Mouse (Mus musculus) erythroblast, embryonic 14.5 days (primary cell): Measurements from ENCODE around the gene Lrrc4. TPM values are rescaled to one million over a fixed set of nuclear protein-coding genes. Genes with fewer than 3 reads are reported as not detected.

Experiments
- H3K27me3 ChIP-seq: 2 replicates; pipeline ENCODE4 v1.6.1; 2012; ENCODE audit warnings: inconsistent platforms; ENCODE audit not compliant: control insufficient read depth
- H3K36me3 ChIP-seq: 2 replicates; pipeline ENCODE4 v1.6.1; 2012; ENCODE audit warnings: mild to moderate bottlenecking, inconsistent platforms; ENCODE audit not compliant: control insufficient read depth
- H3K4me1 ChIP-seq: 2 replicates; pipeline ENCODE4 v1.6.1; 2012; ENCODE audit warnings: inconsistent platforms; ENCODE audit not compliant: control insufficient read depth
- H3K4me3 ChIP-seq: replicated peaks from 2 replicates; pipeline ENCODE3; 2012; ENCODE audit warnings: moderate library complexity, mild to moderate bottlenecking, inconsistent platforms
- H3K9me3 ChIP-seq: 2 replicates; pipeline ENCODE4 v1.6.1; 2012; ENCODE audit warnings: low read length, inconsistent platforms, mixed read lengths; ENCODE audit not compliant: control insufficient read depth
- GATA1 ChIP-seq: IDR thresholded peaks from 2 replicates; pipeline ENCODE4 v1.6.1; 2012; ENCODE audit warnings: low read length, inconsistent platforms, mixed read lengths
- TAL1 ChIP-seq: IDR thresholded peaks from 3 replicates; pipeline ENCODE4 v1.6.1; 2012; ENCODE audit warnings: low read length, inconsistent platforms, mixed read lengths
- polyA plus RNA-seq: library from polyadenylated mRNA; stranded (reverse); fragments of >175 nt; gene quantifications from 2 replicates; pipeline ENCODE4 v1.2.3, GENCODE M21; 2012

Gene Lrrc4
- polyA plus RNA-seq, 1 experiment, result not detected

DNA sequence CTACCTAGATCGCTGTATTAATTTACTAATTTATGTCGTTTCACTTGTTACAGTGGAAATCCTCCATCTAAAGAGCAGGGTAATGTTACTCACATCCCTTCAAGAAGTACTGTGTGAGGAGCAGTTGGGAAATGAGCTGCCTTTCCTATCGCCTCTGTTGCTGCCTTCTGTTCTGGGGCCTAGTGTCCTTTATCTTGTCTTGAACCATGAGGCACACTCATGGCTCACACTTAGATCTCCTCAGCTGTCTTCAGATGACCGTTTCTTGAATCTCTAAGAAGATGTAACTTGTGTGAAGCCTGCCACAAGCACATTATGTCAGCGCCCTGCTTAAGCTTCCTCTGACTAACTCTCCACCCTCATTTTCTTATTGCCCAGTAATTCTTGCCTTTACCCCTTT is 209.6 kb downstream of the Lrrc4 start:
- Histone ChIP-seq H3K4me1 (peaks cover 69% of the 10 kb centered on the region), H3K4me3 (peak overlapping the region; percentile 1)
- TF ChIP-seq GATA1 (no peak), TAL1 (no peak)

GRCm38 (mm10) chr6:28621431-28621830 is 210.1 kb downstream of the Lrrc4 start:
- Histone ChIP-seq H3K9me3 (no peaks in the 10 kb centered on the region), H3K27me3 (no peaks in the 10 kb centered on the region), H3K4me1 (peaks cover 69% of the 10 kb centered on the region), H3K36me3 (peaks cover 4% of the 10 kb centered on the region), H3K4me3 (no peak overlapping the region)
- TF ChIP-seq TAL1, result peak; percentile 15; the same call in 1 of the 3 replicates
- TF ChIP-seq GATA1, result peak; percentile 15; the same call in 1 of the 2 replicates

More for the DNA sequence above, 209.6 kb downstream of the Lrrc4 start:
- Histone ChIP-seq H3K27me3 (no peaks in the 10 kb centered on the region), H3K9me3 (no peaks in the 10 kb centered on the region), H3K36me3 (peaks cover 8% of the 10 kb centered on the region)

GRCm38 (mm10) chr6:28618751-28619153 is 212.8 kb downstream of the Lrrc4 start:
- H3K4me1 ChIP-seq, result peaks cover 73% of the 10 kb centered on the region
- TF ChIP-seq TAL1 (no peak), GATA1 (no peak)

DNA sequence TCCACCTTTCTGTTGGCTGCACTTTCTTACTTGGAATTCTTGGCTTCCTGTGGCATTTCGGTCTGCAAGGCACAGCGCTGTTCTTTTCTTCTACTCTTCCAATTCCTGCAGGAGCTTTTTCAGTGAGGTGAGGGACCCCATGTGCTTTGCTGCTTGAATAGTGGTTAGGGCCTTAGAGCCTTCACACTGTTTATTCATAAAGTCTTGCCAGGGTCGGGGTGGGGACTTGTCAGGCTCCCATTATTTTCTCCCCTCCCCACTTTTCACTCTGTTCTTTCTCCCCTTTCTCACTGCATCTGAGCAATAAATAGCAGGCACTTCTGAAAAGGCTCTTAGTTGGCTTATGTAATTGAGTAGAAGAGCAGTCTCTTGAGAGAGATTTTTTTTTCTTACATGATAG is 213.2 kb downstream of the Lrrc4 start:
- Histone ChIP-seq H3K4me3 (no peak overlapping the region), H3K9me3 (no peaks in the 10 kb centered on the region), H3K4me1 (peaks cover 68% of the 10 kb centered on the region), H3K27me3 (no peaks in the 10 kb centered on the region), H3K36me3 (no peaks in the 10 kb centered on the region; the same call in 1 of the 2 replicates)
- TF ChIP-seq TAL1 (no peak), GATA1 (no peak)

More at GRCm38 (mm10) chr6:28618751-28619153, 212.8 kb downstream of the Lrrc4 start:
- H3K36me3 ChIP-seq, result no peaks in the 10 kb centered on the region; the same call in 1 of the 2 replicates
- no peaks in the 10 kb centered on the region for H3K27me3 ChIP-seq
- H3K9me3 ChIP-seq, result no peaks in the 10 kb centered on the region
- no peak overlapping the region for H3K4me3 ChIP-seq

DNA sequence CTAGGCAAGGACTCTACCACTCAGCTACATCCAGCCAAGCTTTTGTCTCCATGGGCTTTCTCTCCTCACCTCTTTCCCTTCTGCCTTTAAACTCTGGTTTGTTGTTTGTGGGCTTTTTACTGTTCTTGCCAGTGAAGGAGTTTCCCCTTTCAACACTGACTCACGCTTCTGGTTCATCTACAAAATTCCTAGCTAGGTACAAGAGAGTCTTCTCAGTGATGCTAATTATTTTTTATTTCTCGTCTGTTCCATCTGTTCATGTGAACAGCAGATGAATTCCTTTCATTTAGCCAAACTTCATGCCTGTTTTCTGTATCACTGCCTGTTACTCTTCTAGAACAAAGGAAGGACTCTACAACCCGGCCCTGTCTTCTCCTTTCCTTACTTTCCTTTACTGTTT is 215.6 kb downstream of the Lrrc4 start:
- TF ChIP-seq TAL1, result no peak
- no peak for TF ChIP-seq GATA1
- peaks cover 45% of the 10 kb centered on the region for H3K4me1 ChIP-seq

DNA sequence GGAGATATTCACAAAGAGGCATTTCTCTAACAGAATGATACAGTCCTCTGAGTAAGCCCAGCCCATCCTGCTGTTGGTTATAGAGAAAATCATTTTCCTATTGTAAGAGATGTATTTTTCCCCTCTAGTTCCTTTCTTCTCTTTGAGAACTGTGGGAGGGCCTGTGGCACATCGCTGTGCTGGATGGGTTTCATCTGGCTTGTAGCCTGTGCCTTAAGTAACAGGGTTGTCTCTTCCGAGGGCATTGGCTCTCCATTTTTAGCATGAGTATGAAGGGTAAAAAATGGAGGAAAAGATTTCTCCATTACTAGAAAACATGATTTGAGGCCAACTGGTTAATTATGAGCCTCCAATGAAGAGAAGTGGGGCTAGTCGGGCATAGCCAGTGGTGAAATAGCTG is 216.1 kb downstream of the Lrrc4 start:
- H3K9me3 ChIP-seq, result no peaks in the 10 kb centered on the region
- H3K27me3 ChIP-seq, result no peaks in the 10 kb centered on the region
- peaks cover 42% of the 10 kb centered on the region for H3K4me1 ChIP-seq

More for the DNA sequence above, 215.6 kb downstream of the Lrrc4 start:
- Histone ChIP-seq H3K36me3 (no peaks in the 10 kb centered on the region), H3K27me3 (no peaks in the 10 kb centered on the region), H3K4me3 (no peak overlapping the region), H3K9me3 (no peaks in the 10 kb centered on the region)

GRCm38 (mm10) chr6:28614856-28615255 is 216.7 kb downstream of the Lrrc4 start:
- Histone ChIP-seq H3K27me3 (no peaks in the 10 kb centered on the region), H3K4me1 (peaks cover 37% of the 10 kb centered on the region), H3K9me3 (no peaks in the 10 kb centered on the region), H3K36me3 (no peaks in the 10 kb centered on the region), H3K4me3 (no peak overlapping the region)
- TF ChIP-seq TAL1 (no peak), GATA1 (no peak)

More for the DNA sequence above, 216.1 kb downstream of the Lrrc4 start:
- TF ChIP-seq TAL1 (no peak), GATA1 (no peak)
- Histone ChIP-seq H3K36me3 (no peaks in the 10 kb centered on the region), H3K4me3 (no peak overlapping the region)

GRCm38 (mm10) chr6:28613441-28613840 is 218.1 kb downstream of the Lrrc4 start:
- TF ChIP-seq GATA1, result no peak
- no peak for TF ChIP-seq TAL1
- no peaks in the 10 kb centered on the region for H3K27me3 ChIP-seq
- H3K36me3 ChIP-seq, result no peaks in the 10 kb centered on the region
- H3K4me3 ChIP-seq, result no peak overlapping the region
- peaks cover 25% of the 10 kb centered on the region for H3K4me1 ChIP-seq
- H3K9me3 ChIP-seq, result no peaks in the 10 kb centered on the region

Other genes with a start within 250 kb of the Lrrc4 start
- not detected in 2 replicates for gene Lep, start 228.5 kb upstream of the Lrrc4 start, polyA plus RNA-seq